Mouse (Mus musculus): ENCODE measurements around the gene Gprc5c.

Gene Gprc5c

DNA sequence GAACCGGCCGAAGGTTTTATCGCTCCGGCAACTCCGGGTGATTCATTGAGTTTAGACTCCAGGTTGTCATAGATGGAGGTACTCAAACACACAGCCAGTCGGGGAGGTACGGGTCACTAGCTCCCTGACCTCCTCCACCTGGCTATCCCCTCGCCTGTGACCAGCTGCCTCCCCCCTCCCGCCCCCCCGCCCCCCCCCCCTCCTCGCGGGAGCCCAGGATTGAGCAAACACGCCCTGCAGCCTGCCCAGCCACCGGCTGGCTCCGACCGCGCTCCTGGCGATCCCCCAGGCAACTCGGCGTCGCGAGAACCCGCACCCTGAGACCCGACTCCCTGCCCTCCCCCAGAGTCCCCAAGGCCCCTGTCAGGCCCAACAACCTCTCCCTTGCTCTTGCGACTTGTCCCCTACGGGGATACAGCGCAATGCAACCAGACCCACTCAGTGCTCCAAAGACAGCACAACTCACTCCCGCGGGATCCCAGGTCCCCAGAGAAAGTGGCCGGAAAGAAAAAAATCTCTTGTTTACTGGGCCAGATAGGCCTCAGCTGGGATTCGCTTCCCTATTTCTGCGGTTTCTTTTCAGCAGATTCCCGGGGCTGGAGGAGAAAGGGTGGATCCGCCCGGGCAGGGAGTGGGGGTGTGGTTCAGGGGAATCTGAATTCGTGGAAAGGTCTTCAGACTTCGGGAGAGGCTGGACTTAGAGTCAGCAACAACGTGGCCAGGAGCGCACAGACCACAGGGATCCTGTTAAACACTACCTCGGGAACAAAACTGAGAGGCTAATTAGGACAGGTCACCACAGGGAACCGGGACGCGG lies at the start of gene Gprc5c:
TSS of gene Gprc5c (plus strand) at position 701 of the 817 bp plus-strand sequence.
- POLR2A ChIA-PET = interaction anchor here in 3 of 4 experiments (0.6 to 4.2 kb wide), 15 partner anchors 8 to 383 kb away, joined by 3 to 24 read pairs (median 6); no protein-coding TSS in a partner anchor

GRCm38 (mm10) chr11:114801906-114802305 lies 49.0 kb upstream of the Gprc5c start:
- ChIA-PET POLR2A (interaction anchor here in 2 of 4 experiments (1.1 to 2.4 kb wide), 6 partner anchors 11 to 134 kb away, joined by 3 to 7 read pairs (median 5); partner anchors contain the start of gene Rpl38 (in 1 of the 2)), CTCF (interaction anchor here (0.6 to 2.2 kb wide), 11 partner anchors 9 to 407 kb away, joined by 3 to 7 read pairs (median 3); no protein-coding TSS in a partner anchor)

More for the DNA sequence above, at the start of gene Gprc5c:
- CTCF ChIA-PET = interaction anchor here in 1 of 4 experiments (1.3 to 1.5 kb wide), 2 partner anchors 8 to 15 kb away, joined by 3 to 9 read pairs; no protein-coding TSS in a partner anchor

GRCm38 (mm10) chr11:114802540-114803267 lies 48.2 kb upstream of the Gprc5c start:
- ChIA-PET CTCF (interaction anchor here in 3 of 4 experiments (0.6 to 2.2 kb wide), 11 partner anchors 9 to 121 kb away, joined by 3 to 18 read pairs (median 4); no protein-coding TSS in a partner anchor), POLR2A (interaction anchor here in 3 of 4 experiments (0.5 to 2.4 kb wide), 7 partner anchors 12 to 135 kb away, joined by 3 to 7 read pairs (median 4); partner anchors contain the start of gene Rpl38 (in 1 of the 3))

GRCm38 (mm10) chr11:114803990-114804389 lies 47.0 kb upstream of the Gprc5c start:
- ChIA-PET CTCF (interaction anchor here in 2 of 4 experiments (0.9 to 1.2 kb wide), 2 partner anchors 8 to 120 kb away, joined by 3 to 8 read pairs; no protein-coding TSS in a partner anchor), POLR2A (interaction anchor here in 2 of 4 experiments (0.6 to 2.2 kb wide), 3 partner anchors 19 to 111 kb away, joined by 4 to 7 read pairs (median 7); no protein-coding TSS in a partner anchor)

- CTCF ChIA-PET = interaction anchor here in 2 of 4 experiments (0.9 to 3.1 kb wide), 4 partner anchors 21 to 242 kb away, joined by 3 to 29 read pairs (median 5); no protein-coding TSS in a partner anchor
- POLR2A ChIA-PET = interaction anchor here in 2 of 4 experiments (0.6 to 1.7 kb wide), 6 partner anchors 9 to 609 kb away, joined by 3 to 5 read pairs (median 4); no protein-coding TSS in a partner anchor
Measured at GRCm38 (mm10) chr11:114807025-114807424, 43.9 kb upstream of the Gprc5c start.

DNA sequence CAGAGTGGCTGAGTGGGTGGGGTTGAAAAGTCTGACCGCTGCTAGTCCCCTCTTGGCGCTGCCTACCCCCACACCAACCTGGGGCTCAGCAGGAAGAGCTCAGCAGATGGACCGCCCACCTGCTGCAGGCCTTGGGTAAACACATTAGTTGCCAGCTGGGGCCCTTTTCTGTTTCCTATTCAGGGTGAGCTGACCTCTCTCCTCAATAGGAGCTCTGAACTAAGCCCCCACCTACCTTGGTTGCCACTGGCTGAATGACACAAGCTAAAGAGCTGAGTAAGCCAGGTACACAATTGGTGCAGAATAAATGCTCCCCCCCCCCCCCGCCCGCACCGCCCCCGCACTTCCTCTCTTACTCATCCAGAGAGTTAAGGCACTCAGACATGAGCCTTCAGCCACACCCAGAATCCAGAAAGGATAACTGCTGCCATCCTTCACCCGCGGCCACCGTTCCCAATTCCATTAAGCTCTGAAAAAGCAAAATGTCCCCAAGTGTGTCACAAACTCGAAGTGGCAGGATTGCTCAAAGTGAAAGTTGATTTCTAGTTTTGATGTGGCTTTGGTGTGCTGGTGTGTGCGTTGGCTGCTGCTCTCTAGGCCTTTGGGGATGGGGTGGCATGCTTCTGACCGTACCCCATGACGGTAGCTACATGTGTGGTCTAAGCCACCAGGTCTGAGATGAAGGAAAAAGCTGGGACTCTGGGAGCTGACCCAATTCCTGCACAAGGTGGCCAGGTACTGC lies 43.1 kb upstream of the Gprc5c start:
- ChIA-PET POLR2A (interaction anchor here in 3 of 4 experiments (0.6 to 1.7 kb wide), 11 partner anchors 11 to 608 kb away, joined by 3 to 5 read pairs (median 4); no protein-coding TSS in a partner anchor), CTCF (interaction anchor here (0.5 to 5.8 kb wide), 16 partner anchors 9 to 241 kb away, joined by 3 to 63 read pairs (median 4); partner anchors contain the start of gene Btbd17 (in 1 of the 4))

DNA sequence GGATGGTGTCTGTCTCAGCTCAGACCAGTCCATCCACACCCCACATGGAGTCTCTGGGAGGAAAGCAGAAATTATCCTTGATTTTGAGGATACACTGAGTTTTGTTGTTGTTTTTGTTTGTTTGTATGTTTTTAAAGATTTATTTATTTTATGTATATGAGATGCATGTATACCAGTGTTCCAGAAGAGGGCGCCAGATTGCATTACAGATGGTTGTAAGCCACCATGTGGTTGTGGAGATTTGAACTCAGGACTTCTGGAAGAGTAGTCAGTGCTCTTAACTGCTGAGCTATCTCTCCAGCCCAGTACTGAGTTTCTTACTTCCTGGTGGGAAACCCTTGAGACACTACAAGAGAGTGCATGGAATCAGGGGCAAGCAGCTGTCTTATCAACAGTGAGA lies 41.6 kb upstream of the Gprc5c start:
- ChIA-PET CTCF (interaction anchor here in 3 of 4 experiments (0.6 to 5.8 kb wide), 15 partner anchors 9 to 103 kb away, joined by 3 to 63 read pairs (median 4); partner anchors contain the start of gene Btbd17 (in 1 of the 3)), POLR2A (interaction anchor here in 3 of 4 experiments (0.7 to 2.8 kb wide), 5 partner anchors 10 to 62 kb away, joined by 3 to 15 read pairs (median 3); no protein-coding TSS in a partner anchor)

- POLR2A ChIA-PET = interaction anchor here in 3 of 4 experiments (0.7 to 2.8 kb wide), 6 partner anchors 9 to 114 kb away, joined by 3 to 15 read pairs (median 4); no protein-coding TSS in a partner anchor
- CTCF ChIA-PET = interaction anchor here (0.6 to 5.8 kb wide), 9 partner anchors 9 to 318 kb away, joined by 3 to 63 read pairs (median 3); no protein-coding TSS in a partner anchor
Measured at GRCm38 (mm10) chr11:114810344-114810743, 40.6 kb upstream of the Gprc5c start.

GRCm38 (mm10) chr11:114812731-114813240 lies 38.2 kb upstream of the Gprc5c start:
- CTCF ChIA-PET = interaction anchor here (0.6 to 5.8 kb wide), 20 partner anchors 9 to 351 kb away, joined by 3 to 63 read pairs (median 4); no protein-coding TSS in a partner anchor
- POLR2A ChIA-PET = interaction anchor here in 2 of 4 experiments (0.6 to 1.5 kb wide), 4 partner anchors 10 to 175 kb away, joined by 3 to 7 read pairs (median 4); no protein-coding TSS in a partner anchor

DNA sequence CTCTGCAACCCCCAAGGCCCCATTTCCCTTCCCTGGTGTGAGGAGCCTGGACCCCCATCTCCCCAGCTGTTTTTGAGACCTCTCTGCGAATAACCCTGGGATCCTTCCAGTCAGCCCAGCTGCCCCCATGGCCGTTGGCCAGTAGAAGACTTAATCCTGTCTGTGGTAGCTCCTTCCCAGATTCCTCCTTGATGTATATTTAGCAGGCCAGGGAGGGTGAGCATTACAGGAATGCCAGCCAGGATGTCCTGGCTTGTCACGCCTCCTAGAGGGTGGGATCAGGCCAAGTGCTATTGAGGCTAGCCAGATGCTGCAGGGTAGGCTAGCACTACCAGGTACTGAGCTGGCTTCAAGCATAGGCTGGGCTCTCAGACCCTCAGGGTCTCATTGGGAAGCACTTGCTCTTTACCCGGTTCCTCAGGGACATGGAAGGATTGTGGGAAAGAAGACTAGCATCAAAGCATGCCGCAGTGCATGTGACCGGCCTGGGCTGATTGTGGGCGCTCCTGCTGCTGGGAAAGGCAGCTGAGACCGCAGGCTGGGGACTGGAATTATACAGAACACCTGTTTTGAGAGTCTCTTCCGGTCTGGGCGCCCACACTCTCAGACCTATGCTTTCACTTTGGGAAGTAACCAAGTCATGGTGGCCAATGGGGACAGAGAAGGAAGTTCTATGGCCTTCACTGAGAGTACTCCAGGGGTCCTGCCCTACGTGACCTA lies 35.9 kb upstream of the Gprc5c start:
- POLR2A ChIA-PET = interaction anchor here in 3 of 4 experiments (0.6 to 2.3 kb wide), 5 partner anchors 14 to 193 kb away, joined by 3 to 14 read pairs (median 4); no protein-coding TSS in a partner anchor
- CTCF ChIA-PET = interaction anchor here in 3 of 4 experiments (0.5 to 1.8 kb wide), 9 partner anchors 61 to 1562 kb away, joined by 3 to 5 read pairs (median 4); no protein-coding TSS in a partner anchor

- ChIA-PET CTCF (interaction anchor here in 3 of 4 experiments (0.5 to 1.1 kb wide), 3 partner anchors 9 to 337 kb away, joined by 3 to 11 read pairs (median 4); no protein-coding TSS in a partner anchor), POLR2A (interaction anchor here in 1 of 4 experiments (4.7 kb wide), 1 partner anchor 29 kb away, joined by 35 read pairs; no protein-coding TSS in a partner anchor)
Measured at GRCm38 (mm10) chr11:114816934-114817333, 34.0 kb upstream of the Gprc5c start.

DNA sequence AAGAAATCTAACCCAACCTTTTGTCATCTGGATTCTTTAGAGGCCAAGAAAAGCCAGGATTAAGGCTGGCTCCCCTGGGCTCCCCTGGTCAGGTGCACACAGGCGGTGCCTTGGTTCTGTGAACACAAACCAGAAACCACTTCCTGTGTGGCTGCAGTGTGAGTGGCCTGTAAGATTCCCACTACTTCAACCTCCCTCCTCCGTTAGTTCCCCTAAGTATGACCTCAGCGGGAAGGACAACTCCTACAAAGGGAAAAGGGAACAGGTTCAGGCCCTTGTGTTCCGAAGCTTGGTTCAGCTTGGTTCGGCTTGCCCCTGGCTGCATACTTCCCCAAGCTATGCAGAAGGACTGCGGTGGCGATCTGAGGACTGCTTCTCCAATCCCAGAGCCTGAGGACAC lies 32.8 kb upstream of the Gprc5c start:
- POLR2A ChIA-PET = interaction anchor here in 3 of 4 experiments (0.5 to 4.7 kb wide), 9 partner anchors 11 to 1397 kb away, joined by 3 to 56 read pairs (median 4); no protein-coding TSS in a partner anchor
- CTCF ChIA-PET = interaction anchor here in 2 of 4 experiments (0.8 to 1.2 kb wide), 2 partner anchors 18 to 73 kb away, joined by 4 to 5 read pairs; no protein-coding TSS in a partner anchor

- ChIA-PET POLR2A (interaction anchor here in 3 of 4 experiments (0.5 to 4.7 kb wide), 26 partner anchors 10 to 410 kb away, joined by 3 to 56 read pairs (median 4); partner anchors contain the start of genes Gprc5c (in 1 of the 3) and Kif19a (in 1 of the 3)), CTCF (interaction anchor here (0.6 to 1.4 kb wide), 9 partner anchors 9 to 355 kb away, joined by 3 to 7 read pairs (median 4); no protein-coding TSS in a partner anchor)
Measured at GRCm38 (mm10) chr11:114819110-114819509, 31.8 kb upstream of the Gprc5c start.

DNA sequence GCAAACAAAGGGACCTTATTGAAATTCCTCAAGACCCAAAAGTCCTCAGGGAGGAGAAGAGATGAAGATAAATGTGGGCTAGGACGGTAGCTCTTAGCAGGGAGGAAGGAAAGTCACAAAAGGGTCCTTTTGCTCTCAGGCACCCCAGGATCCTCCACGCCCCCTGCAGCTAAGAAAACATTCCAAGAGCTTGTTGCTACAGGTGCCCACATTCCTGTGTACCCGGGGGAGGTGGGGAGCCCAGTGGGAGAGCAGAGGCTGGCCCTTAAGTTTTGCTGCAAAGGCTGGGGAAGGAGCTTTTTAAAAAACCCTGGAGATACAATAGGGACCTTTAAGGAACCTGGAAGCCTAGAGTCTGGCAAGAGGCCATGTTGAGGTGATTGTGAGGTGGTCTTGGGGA lies 30.5 kb upstream of the Gprc5c start:
- ChIA-PET POLR2A (interaction anchor here in 3 of 4 experiments (0.8 to 4.7 kb wide), 26 partner anchors 8 to 409 kb away, joined by 3 to 56 read pairs (median 4); partner anchors contain the start of gene Gprc5c (in 1 of the 3)), CTCF (interaction anchor here in 3 of 4 experiments (0.7 to 1.3 kb wide), 5 partner anchors 9 to 92 kb away, joined by 3 to 4 read pairs (median 3); no protein-coding TSS in a partner anchor)

DNA sequence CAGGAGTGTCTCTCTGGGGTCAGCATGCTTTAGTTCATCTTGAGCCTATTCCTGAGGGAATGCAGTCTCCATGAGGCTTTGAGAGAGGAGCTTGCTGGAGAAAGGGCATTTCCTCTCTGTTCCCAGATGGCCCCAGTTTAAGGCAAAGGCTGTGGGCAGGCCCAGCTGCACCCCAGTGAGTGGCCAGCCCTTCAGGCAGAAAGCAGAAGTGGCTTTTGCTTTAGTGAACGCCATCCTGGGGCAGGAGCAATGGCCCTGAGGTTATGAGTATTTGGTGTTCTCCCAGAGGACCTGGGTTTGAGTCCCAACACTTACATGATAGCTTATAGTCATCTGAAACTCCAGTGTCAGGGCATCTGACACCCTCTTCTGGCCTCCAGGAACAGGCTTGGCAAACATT lies 29.6 kb upstream of the Gprc5c start:
- ChIA-PET CTCF (interaction anchor here in 2 of 4 experiments (0.6 to 1.3 kb wide), 2 partner anchors 26 to 479 kb away, joined by 3 read pairs; no protein-coding TSS in a partner anchor), POLR2A (interaction anchor here in 3 of 4 experiments (0.7 to 4.7 kb wide), 6 partner anchors 8 to 137 kb away, joined by 3 to 56 read pairs (median 10); no protein-coding TSS in a partner anchor)
